Mouse (Mus musculus) activated CD4-positive, CD25-positive, alpha-beta regulatory T cell, adult 9 weeks (primary cell): Measurements from ENCODE around the gene Abcf3. TPM values are rescaled to one million over a fixed set of nuclear protein-coding genes. Genes with fewer than 3 reads are reported as not detected.

Experiments used
- polyA plus RNA-seq: library from polyadenylated mRNA; unstranded; fragments of 100-300 nt; shearing (Covaris generic); gene quantifications from one replicate; pipeline ENCODE4 v1.2.1, GENCODE M21; 2017

Gene Abcf3
- polyA plus RNA-seq = 95.9 TPM

GRCm38 (mm10) chr16:20548096-20548948, at the start of gene Abcf3:
Gene Abcf3 (plus strand): TSS chr16:20548577.

GRCm38 (mm10) chr16:20498677-20499475, 49.5 kb upstream of the Abcf3 start, which contains the start of gene Eif2b5:
Gene Eif2b5 (plus strand): TSS chr16:20498817.

GRCm38 (mm10) chr16:20516726-20517201, 31.6 kb upstream of the Abcf3 start, which contains the start of gene Dvl3:
Gene Dvl3 (plus strand): TSS chr16:20516982.

GRCm38 (mm10) chr16:20535296-20536080, 12.9 kb upstream of the Abcf3 start, which contains the start of gene Ap2m1:
Gene Ap2m1 (plus strand): TSS chr16:20535478.

GRCm38 (mm10) chr16:20589366-20589938, 41.1 kb downstream of the Abcf3 start, which contains the start of gene Vwa5b2:
Gene Vwa5b2 (plus strand): TSS chr16:20589471.

Other genes starting within 250 kb of the Abcf3 start
- 85.9 TPM for gene Parl, start 246.2 kb upstream of the Abcf3 start, polyA plus RNA-seq
- not detected for gene Cyp2ab1, start 223.2 kb upstream of the Abcf3 start, polyA plus RNA-seq
- 46.7 TPM for gene Abcc5, start 122.2 kb upstream of the Abcf3 start, polyA plus RNA-seq
- 21.8 TPM for gene Eif2b5, start 49.8 kb upstream of the Abcf3 start, polyA plus RNA-seq
- 5.9 TPM for gene Dvl3, start 31.6 kb upstream of the Abcf3 start, polyA plus RNA-seq
- 454 TPM for gene Ap2m1, start 13.1 kb upstream of the Abcf3 start, polyA plus RNA-seq
- gene Vwa5b2, start 40.9 kb downstream of the Abcf3 start, polyA plus RNA-seq = not detected
- gene Eef1akmt4, start 63.0 kb downstream of the Abcf3 start, polyA plus RNA-seq = 23.0 TPM
- gene Gm49333, start 63.0 kb downstream of the Abcf3 start, polyA plus RNA-seq = not detected
- 45.0 TPM for gene Alg3, start 63.2 kb downstream of the Abcf3 start, polyA plus RNA-seq
- not detected for gene Camk2n2, start 72.7 kb downstream of the Abcf3 start, polyA plus RNA-seq
- gene Ece2, start 81.3 kb downstream of the Abcf3 start, polyA plus RNA-seq = not detected
- 280 TPM for gene Psmd2, start 103.1 kb downstream of the Abcf3 start, polyA plus RNA-seq
- 151 TPM for gene Eif4g1, start 119.7 kb downstream of the Abcf3 start, polyA plus RNA-seq
- 1.1 TPM for gene Fam131a, start 144.7 kb downstream of the Abcf3 start, polyA plus RNA-seq
- 65.8 TPM for gene Polr2h, start 169.1 kb downstream of the Abcf3 start, polyA plus RNA-seq
- gene Clcn2, start 169.2 kb downstream of the Abcf3 start, polyA plus RNA-seq = 0.86 TPM
- not detected for gene Chrd, start 184.6 kb downstream of the Abcf3 start, polyA plus RNA-seq
- gene Thpo, start 185.9 kb downstream of the Abcf3 start, polyA plus RNA-seq = not detected